Mouse (Mus musculus) stomach, postnatal 0 days (tissue): ENCODE measurements around the gene Rapgef6.

ENCODE experiments used
- CTCF ChIP-seq: IDR thresholded peaks from 2 replicates; pipeline ENCODE4 v1.5.1; 2016; ENCODE audit warnings: antibody characterized with exemption, low read depth, mild to moderate bottlenecking, moderate library complexity
- EP300 ChIP-seq: optimal IDR thresholded peaks from 2 replicates; pipeline ENCODE3; 2016; ENCODE audit warnings: antibody characterized with exemption

- TF ChIP-seq CTCF, result peak; percentile 33; the same call in 1 of the 2 replicates
- TF ChIP-seq EP300, result no peak
These were observed 123.8 kb downstream of the Rapgef6 start for GRCm38 (mm10) chr11:54646420-54646819.
